Mouse (Mus musculus): ENCODE data around the gene Gpr161. TPM values are rescaled to one million over a fixed set of nuclear protein-coding genes. Genes with fewer than 3 reads are reported as not detected.

Gene Gpr161
- polyA plus RNA-seq, 1 experiment from 2014 or later: 0.07 TPM

GRCm38 (mm10) chr1:165348627-165349026 is 53.0 kb downstream of the Gpr161 start:
- DNase-seq (no peak), ATAC-seq (ENCODE audit: low read depth) (peak; percentile 55)
- H3K9ac ChIP-seq: no peak overlapping the region
- no peak overlapping the region for H3K4me2 ChIP-seq
- no peaks in the 10 kb centered on the region for H3K4me1 ChIP-seq (replicated peaks)
- peaks cover 22% of the 10 kb centered on the region for H3K36me3 ChIP-seq
- H3K27ac ChIP-seq: no peak overlapping the region
- no peaks in the 10 kb centered on the region for H3K9me3 ChIP-seq (replicated peaks)
- no peak overlapping the region for H3K4me3 ChIP-seq (replicated peaks)
- H3K27me3 ChIP-seq: no peaks in the 10 kb centered on the region

- ATAC-seq (ENCODE audit: low read depth): peak; percentile 80
- 3% methylated on average over 2 of the region's 2 CpGs for WGBS (ENCODE audit: insufficient replicate concordance)
- Histone ChIP-seq H3K9me3 (replicated peaks) (no peaks in the 10 kb centered on the region), H3K36me3 (peaks cover 8% of the 10 kb centered on the region), H3K4me1 (replicated peaks) (peaks cover 14% of the 10 kb centered on the region), H3K9ac (no peak overlapping the region), H3K27ac (no peak overlapping the region), H3K27me3 (no peaks in the 10 kb centered on the region), H3K4me3 (replicated peaks) (no peak overlapping the region), H3K4me2 (no peak overlapping the region)
- DNase-seq: peak; percentile 26
These were observed 60.8 kb downstream of the Gpr161 start for GRCm38 (mm10) chr1:165356347-165356746.

- Histone ChIP-seq H3K9me3 (replicated peaks) (no peaks in the 10 kb centered on the region), H3K4me2 (no peak overlapping the region), H3K36me3 (0 out of 2 replicates have a peak, but pooled peaks cover 4% of the 10 kb centered on the region), H3K9ac (no peak overlapping the region), H3K4me3 (replicated peaks) (no peak overlapping the region), H3K4me1 (replicated peaks) (no peaks in the 10 kb centered on the region), H3K27ac (no peak overlapping the region), H3K27me3 (no peaks in the 10 kb centered on the region)
- 71% methylated on average over 2 of the region's 2 CpGs for WGBS (ENCODE audit: insufficient replicate concordance)
- DNase-seq: no peak
- ATAC-seq (ENCODE audit: low read depth): no peak
These were observed 67.7 kb downstream of the Gpr161 start for GRCm38 (mm10) chr1:165363271-165363670.

GRCm38 (mm10) chr1:165365057-165365456 is 69.5 kb downstream of the Gpr161 start:
- H3K9ac ChIP-seq: no peak overlapping the region

GRCm38 (mm10) chr1:165370990-165371389 is 75.4 kb downstream of the Gpr161 start:
- no peak overlapping the region for H3K4me3 ChIP-seq (replicated peaks)
- WGBS (ENCODE audit: insufficient replicate concordance): 83% methylated on average over 4 of the region's 4 CpGs
- no peaks in the 10 kb centered on the region for H3K27me3 ChIP-seq
- H3K9me3 ChIP-seq (replicated peaks): no peaks in the 10 kb centered on the region
- H3K4me2 ChIP-seq: no peak overlapping the region
- no peak overlapping the region for H3K9ac ChIP-seq
- DNase-seq: no peak
- peaks cover 3% of the 10 kb centered on the region; the same call in 1 of the 2 replicates for H3K4me1 ChIP-seq (replicated peaks)
- no peak for ATAC-seq (ENCODE audit: low read depth)
- H3K27ac ChIP-seq: no peak overlapping the region
- H3K36me3 ChIP-seq: 0 out of 2 replicates have a peak, but pooled peaks cover 7% of the 10 kb centered on the region

More at GRCm38 (mm10) chr1:165365057-165365456, 69.5 kb downstream of the Gpr161 start:
- no peak overlapping the region for H3K4me2 ChIP-seq
- H3K27me3 ChIP-seq: no peaks in the 10 kb centered on the region
- no peaks in the 10 kb centered on the region for H3K9me3 ChIP-seq (replicated peaks)
- 86% methylated on average over 3 of the region's 3 CpGs for WGBS (ENCODE audit: insufficient replicate concordance)
- DNase-seq (no peak), ATAC-seq (ENCODE audit: low read depth) (no peak)
- H3K36me3 ChIP-seq: 0 out of 2 replicates have a peak, but pooled peaks cover 4% of the 10 kb centered on the region
- H3K27ac ChIP-seq: no peak overlapping the region
- H3K4me1 ChIP-seq (replicated peaks): no peaks in the 10 kb centered on the region
- no peak overlapping the region for H3K4me3 ChIP-seq (replicated peaks)

- no peak overlapping the region for H3K4me3 ChIP-seq (replicated peaks)
- no peak overlapping the region for H3K4me2 ChIP-seq
- H3K36me3 ChIP-seq: 0 out of 2 replicates have a peak, but pooled peaks cover 3% of the 10 kb centered on the region
- H3K9me3 ChIP-seq (replicated peaks): no peaks in the 10 kb centered on the region
- no peaks in the 10 kb centered on the region for H3K27me3 ChIP-seq
- no peak overlapping the region for H3K9ac ChIP-seq
- DNase-seq: no peak
- 79% methylated on average over 9 of the region's 9 CpGs for WGBS (ENCODE audit: insufficient replicate concordance)
- peaks cover 13% of the 10 kb centered on the region for H3K4me1 ChIP-seq (replicated peaks)
- H3K27ac ChIP-seq: no peak overlapping the region
- ATAC-seq (ENCODE audit: low read depth): no peak
These were observed 78.2 kb downstream of the Gpr161 start for GRCm38 (mm10) chr1:165373839-165374238.

Other genes starting within 250 kb of the Gpr161 start
- 0.03 TPM in 1 of 2 replicates, not detected in the other for gene Tbx19, start 135.0 kb upstream of the Gpr161 start, polyA plus RNA-seq (2015; fragmentation: Nextera tagmentation; extraction: Ambion mirVana)
- gene Sft2d2, start 101.4 kb upstream of the Gpr161 start, polyA plus RNA-seq (2015; fragmentation: Nextera tagmentation; extraction: Ambion mirVana): 5.7 and 7.0 TPM in 2 replicates
- gene Tiprl, start 58.8 kb upstream of the Gpr161 start, polyA plus RNA-seq (2015; fragmentation: Nextera tagmentation; extraction: Ambion mirVana): 52.0 and 60.1 TPM in 2 replicates
- gene Dcaf6, start 164.7 kb downstream of the Gpr161 start, polyA plus RNA-seq (2015; fragmentation: Nextera tagmentation; extraction: Ambion mirVana): 13.2 and 15.6 TPM in 2 replicates
- 230 and 248 TPM in 2 replicates for gene Mpc2, start 164.8 kb downstream of the Gpr161 start, polyA plus RNA-seq (2015; fragmentation: Nextera tagmentation; extraction: Ambion mirVana)
- 0.05 TPM in 1 of 2 replicates, not detected in the other for gene Adcy10, start 189.4 kb downstream of the Gpr161 start, polyA plus RNA-seq (2015; fragmentation: Nextera tagmentation; extraction: Ambion mirVana)